Mouse (Mus musculus) liver, embryonic 16.5 days (tissue): ENCODE data around the gene Trp53bp1. TPM values are rescaled to one million over a fixed set of nuclear protein-coding genes. Genes with fewer than 3 reads are reported as not detected.
A peak's percentile ranks its signal among the peaks of the same experiment; 100 is the strongest.

Experiments
- ATAC-seq: fragments of 200-750 bp; cut with Nextera tagmentation; 2 replicates; pipeline ENCODE4 v1.8.0; 2017; ENCODE audit warnings: low read depth, mild to moderate bottlenecking, moderate number of reproducible peaks, moderate library complexity
- H3K27ac ChIP-seq: fragments of 300-500 bp; sonication (generic); 2 replicates; pipeline ENCODE4 v1.5.1; 2014; ENCODE audit warnings: mild to moderate bottlenecking, low read length
- H3K27me3 ChIP-seq: fragments of 300-500 bp; sonication (generic); 2 replicates; pipeline ENCODE4 v1.6.1; 2014; ENCODE audit warnings: low read depth, low read length, mixed read lengths; ENCODE audit not compliant: control insufficient read depth, insufficient read depth
- H3K36me3 ChIP-seq: fragments of 300-500 bp; sonication (generic); 2 replicates; pipeline ENCODE4 v1.6.1; 2014; ENCODE audit warnings: mild to moderate bottlenecking; ENCODE audit not compliant: control insufficient read depth, insufficient read depth
- H3K4me1 ChIP-seq: fragments of 300-500 bp; sonication (generic); 2 replicates; pipeline ENCODE4 v1.6.1; 2014; ENCODE audit warnings: low read depth, low read length, mixed read lengths; ENCODE audit not compliant: control insufficient read depth
- H3K4me2 ChIP-seq: fragments of 300-500 bp; sonication (generic); 2 replicates; pipeline ENCODE4 v1.6.1; 2014; ENCODE audit warnings: low read depth, low read length, mixed read lengths
- H3K4me3 ChIP-seq: fragments of 300-500 bp; sonication (generic); 2 replicates; pipeline ENCODE4 v1.5.1; 2014; ENCODE audit warnings: low read depth, mild to moderate bottlenecking, low read length
- H3K9ac ChIP-seq: fragments of 300-500 bp; sonication (generic); 2 replicates; pipeline ENCODE4 v1.6.1; 2014; ENCODE audit warnings: low read depth, low read length
- H3K9me3 ChIP-seq: fragments of 300-500 bp; sonication (generic); replicated peaks from 2 replicates; pipeline ENCODE4 v1.6.1; 2016; ENCODE audit warnings: low read length; ENCODE audit not compliant: control insufficient read depth
- WGBS: fragments of 180-500 bp; shearing (Covaris S2); extraction: QIAGEN DNeasy Blood & Tissue Kit; methylation state at CpG from one replicate; pipeline ENCODE4 v1.1.7; 2014; ENCODE audit not compliant: insufficient replicate concordance; 5-methylcytosine and 5-hydroxymethylcytosine counted together
- polyA plus RNA-seq: library from polyadenylated mRNA; unstranded; fragments of >200 nt; fragmentation: Nextera tagmentation; extraction: Ambion mirVana; gene quantifications from 2 replicates; pipeline ENCODE4 v1.2.1, GENCODE M21; 2015

Gene Trp53bp1
- polyA plus RNA-seq, 1 experiment from 2014 or later = 18.9 TPM

DNA sequence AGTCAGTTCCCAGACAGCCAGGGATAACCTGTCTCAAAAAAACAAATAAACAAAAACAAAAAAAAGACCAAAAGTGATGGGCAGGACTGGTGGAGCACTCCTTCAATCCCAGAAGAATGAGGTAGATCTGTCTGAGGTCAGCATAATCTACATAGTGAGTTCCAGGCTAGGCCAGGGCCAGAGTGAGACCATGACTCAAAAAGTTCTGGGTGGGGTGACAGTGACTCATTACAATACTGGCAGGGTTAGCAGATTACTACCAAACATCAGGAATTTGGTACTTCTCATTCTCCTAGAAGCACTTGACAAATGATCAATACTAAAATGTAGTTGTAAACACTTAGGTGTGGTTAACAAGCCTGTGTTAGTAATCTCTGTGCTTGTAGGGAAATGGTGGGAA, 51.2 kb downstream of the Trp53bp1 start:
- H3K27me3 ChIP-seq = no peaks in the 10 kb centered on the region
- H3K9me3 ChIP-seq = no peaks in the 10 kb centered on the region
- H3K4me2 ChIP-seq = no peak overlapping the region
- no peak for ATAC-seq
- peaks cover 13% of the 10 kb centered on the region for H3K36me3 ChIP-seq
- no peak overlapping the region for H3K9ac ChIP-seq
- no peak overlapping the region for H3K27ac ChIP-seq
- H3K4me1 ChIP-seq = no peaks in the 10 kb centered on the region
- no peak overlapping the region for H3K4me3 ChIP-seq

DNA sequence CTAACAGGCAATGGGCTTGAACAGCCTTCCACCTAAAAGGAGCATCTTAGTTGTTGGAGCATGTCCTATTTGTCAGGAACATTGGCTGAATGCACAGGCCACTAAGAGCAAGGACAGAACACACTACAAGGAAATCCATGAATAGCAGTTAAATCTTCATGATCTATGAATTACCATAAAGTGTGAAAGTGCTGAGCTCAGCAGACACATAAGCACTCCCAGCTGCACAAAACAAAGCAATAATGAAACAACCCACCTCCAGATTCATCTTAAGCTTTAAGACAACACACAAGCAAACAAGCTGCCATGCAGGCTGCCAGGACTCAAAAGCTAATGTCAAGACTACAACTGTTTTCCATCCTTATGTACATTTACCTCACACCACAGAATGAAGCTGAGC, 52.0 kb downstream of the Trp53bp1 start:
- H3K9me3 ChIP-seq = no peaks in the 10 kb centered on the region
- H3K4me2 ChIP-seq = no peak overlapping the region
- H3K4me1 ChIP-seq = no peaks in the 10 kb centered on the region
- H3K27me3 ChIP-seq = no peaks in the 10 kb centered on the region
- no peak for ATAC-seq
- no peak overlapping the region for H3K9ac ChIP-seq
- no peak overlapping the region for H3K4me3 ChIP-seq
- H3K27ac ChIP-seq = no peak overlapping the region
- H3K36me3 ChIP-seq = peaks cover 15% of the 10 kb centered on the region

DNA sequence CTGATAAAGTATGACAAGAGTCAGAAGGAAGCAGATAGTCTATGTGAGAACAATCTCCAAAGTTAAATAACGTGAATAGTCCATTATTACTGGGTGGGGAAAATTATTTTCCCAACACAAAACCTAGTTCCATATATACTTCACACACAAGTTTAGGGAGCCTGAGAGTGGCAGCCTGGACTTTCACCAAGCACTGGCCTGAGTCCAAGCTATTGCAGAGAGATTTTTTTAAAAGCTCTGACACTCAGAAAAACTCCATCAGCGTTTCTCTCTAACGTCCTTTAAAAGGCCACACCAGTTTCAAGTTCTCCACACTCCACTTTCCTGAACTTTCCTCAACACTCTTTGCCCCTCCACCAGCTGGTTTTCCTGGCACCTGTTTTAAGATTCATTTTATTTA, 56.7 kb downstream of the Trp53bp1 start:
- whole genome bisulfite sequencing = 78% methylated on average over 3 of the region's 3 CpGs
- H3K27me3 ChIP-seq = no peaks in the 10 kb centered on the region
- no peak overlapping the region for H3K27ac ChIP-seq
- H3K4me2 ChIP-seq = no peak overlapping the region
- H3K9ac ChIP-seq = no peak overlapping the region
- no peak for ATAC-seq
- no peak overlapping the region for H3K4me3 ChIP-seq
- peaks cover 13% of the 10 kb centered on the region for H3K36me3 ChIP-seq
- no peaks in the 10 kb centered on the region for H3K4me1 ChIP-seq
- H3K9me3 ChIP-seq = no peaks in the 10 kb centered on the region

DNA sequence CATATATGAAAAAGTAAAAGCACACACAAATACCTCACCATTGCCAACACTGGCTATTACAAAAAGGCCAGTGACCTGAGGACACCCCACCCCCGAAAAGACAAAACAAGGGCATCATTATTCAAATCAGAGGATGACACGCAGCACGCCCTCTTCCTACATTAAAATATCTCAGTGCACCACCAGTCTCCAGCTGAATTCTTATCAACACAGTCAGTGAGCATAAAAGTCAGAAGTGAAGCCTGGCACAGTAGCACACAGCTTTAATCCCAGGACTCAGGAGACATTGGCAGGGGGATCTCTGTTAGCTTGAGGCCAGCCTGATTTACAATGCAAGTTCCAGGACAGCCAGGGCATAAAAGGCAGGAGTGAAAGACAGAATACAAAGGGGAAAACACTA, 64.7 kb downstream of the Trp53bp1 start:
- no peaks in the 10 kb centered on the region for H3K27me3 ChIP-seq
- 0 out of 2 replicates have a peak, but pooled peaks have one; percentile 35 for ATAC-seq
- H3K9me3 ChIP-seq = no peaks in the 10 kb centered on the region
- WGBS = 46% methylated on average over 3 of the region's 3 CpGs
- H3K9ac ChIP-seq = no peak overlapping the region
- H3K27ac ChIP-seq = no peak overlapping the region
- no peak overlapping the region for H3K4me3 ChIP-seq
- H3K4me2 ChIP-seq = no peak overlapping the region
- H3K36me3 ChIP-seq = peaks cover 22% of the 10 kb centered on the region
- H3K4me1 ChIP-seq = no peaks in the 10 kb centered on the region; the same call in 1 of the 2 replicates

DNA sequence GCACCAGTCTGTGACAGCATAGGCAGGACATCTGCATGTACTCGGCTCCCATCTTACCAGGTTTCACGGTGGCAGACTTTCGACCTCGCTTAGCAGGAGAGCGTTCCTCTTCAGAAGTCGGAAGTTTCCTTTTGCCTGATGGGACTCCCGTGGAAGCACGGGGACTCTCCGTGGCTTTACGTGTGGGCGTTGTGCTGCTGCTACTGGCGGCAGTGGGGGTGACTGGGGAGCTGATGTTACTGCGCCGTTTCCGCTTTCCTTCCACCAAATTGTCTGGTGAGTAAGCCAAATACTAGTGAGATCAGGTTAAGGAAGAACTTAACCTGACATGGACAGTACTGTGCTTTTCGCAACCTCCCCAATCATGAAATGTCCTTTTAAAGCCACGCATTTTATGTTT, 66.9 kb downstream of the Trp53bp1 start:
- no peak overlapping the region for H3K9ac ChIP-seq
- H3K4me3 ChIP-seq = no peak overlapping the region
- H3K4me2 ChIP-seq = no peak overlapping the region
- no peak overlapping the region for H3K27ac ChIP-seq
- ATAC-seq = no peak
- peaks cover 27% of the 10 kb centered on the region for H3K36me3 ChIP-seq
- H3K4me1 ChIP-seq = no peaks in the 10 kb centered on the region; the same call in 1 of the 2 replicates
- no peaks in the 10 kb centered on the region for H3K9me3 ChIP-seq
- H3K27me3 ChIP-seq = no peaks in the 10 kb centered on the region
- 85% methylated on average over 17 of the region's 17 CpGs for WGBS

DNA sequence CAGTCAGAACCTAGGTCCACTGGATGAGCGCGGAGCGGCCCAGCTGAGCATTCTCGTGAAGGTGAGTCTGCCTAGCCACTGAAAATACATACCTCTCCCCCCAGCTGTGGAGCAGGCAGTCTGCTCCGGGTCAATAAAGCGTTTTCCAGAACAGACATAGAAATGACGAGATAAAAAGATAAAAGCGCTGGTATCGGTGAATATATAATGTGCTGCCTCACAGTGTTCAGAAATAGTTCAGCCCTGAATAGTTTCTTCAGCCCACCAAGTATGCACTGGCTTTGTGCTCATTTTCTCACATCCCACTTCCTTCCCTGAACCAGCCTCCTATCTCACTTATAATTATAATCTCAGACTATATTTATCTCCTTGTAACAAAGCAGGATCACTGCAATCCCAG, 75.7 kb downstream of the Trp53bp1 start:
- Histone ChIP-seq H3K4me1 (no peaks in the 10 kb centered on the region), H3K36me3 (peaks cover 70% of the 10 kb centered on the region), H3K27me3 (no peaks in the 10 kb centered on the region), H3K4me2 (no peak overlapping the region), H3K27ac (no peak overlapping the region), H3K9ac (no peak overlapping the region), H3K9me3 (no peaks in the 10 kb centered on the region), H3K4me3 (no peak overlapping the region)
- ATAC-seq = no peak
- WGBS = 83% methylated on average over 9 of the region's 9 CpGs

DNA sequence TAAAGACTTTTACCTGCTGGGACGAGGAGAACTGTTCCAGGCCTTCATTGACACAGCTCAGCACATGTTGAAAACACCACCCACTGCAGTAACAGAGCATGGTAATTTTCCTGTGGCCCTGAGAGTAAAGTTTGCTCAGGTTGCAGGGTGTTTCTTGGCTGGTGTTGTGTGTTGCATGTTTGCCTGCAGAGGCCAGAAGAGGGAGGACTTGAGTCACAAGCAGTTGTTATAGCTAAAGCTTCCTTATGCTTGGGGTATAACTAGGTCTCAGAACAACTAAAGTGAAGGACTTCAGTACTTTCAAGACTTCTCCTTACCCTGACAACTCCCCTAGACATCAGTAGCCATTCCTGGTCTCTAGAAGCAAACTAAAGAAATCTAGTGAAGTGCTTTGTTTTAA, 82.7 kb downstream of the Trp53bp1 start:
- WGBS = 67% methylated on average over 1 of the region's 1 CpGs
- ATAC-seq = no peak
- peaks cover 49% of the 10 kb centered on the region for H3K36me3 ChIP-seq

DNA sequence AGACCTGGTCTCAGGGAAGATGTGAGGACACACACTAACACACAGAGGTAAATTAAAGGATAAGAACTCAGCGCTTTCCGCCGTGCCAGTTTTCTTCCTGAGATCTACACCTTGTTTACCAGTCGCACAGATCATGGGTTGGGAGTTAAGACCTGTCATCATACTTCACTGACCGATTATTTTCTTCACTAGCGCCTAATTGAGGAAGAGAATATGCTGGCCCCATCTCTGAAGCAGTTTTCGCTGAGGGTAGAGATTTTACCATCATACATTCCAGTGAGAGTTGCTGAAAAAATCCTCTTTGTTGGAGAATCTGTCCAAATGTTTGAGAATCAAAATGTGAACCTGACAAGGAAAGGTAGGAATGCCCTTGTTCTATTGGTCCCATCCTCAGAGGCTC, 87.1 kb downstream of the Trp53bp1 start:
- Histone ChIP-seq H3K36me3 (peaks cover 33% of the 10 kb centered on the region), H3K9ac (no peak overlapping the region), H3K27me3 (no peaks in the 10 kb centered on the region), H3K4me3 (no peak overlapping the region), H3K4me2 (no peak overlapping the region), H3K27ac (no peak overlapping the region), H3K9me3 (no peaks in the 10 kb centered on the region), H3K4me1 (no peaks in the 10 kb centered on the region)
- WGBS = 88% methylated on average over 7 of the region's 7 CpGs
- no peak for ATAC-seq

More for the DNA sequence above, 82.7 kb downstream of the Trp53bp1 start:
- no peaks in the 10 kb centered on the region for H3K4me1 ChIP-seq
- no peaks in the 10 kb centered on the region for H3K9me3 ChIP-seq
- no peak overlapping the region for H3K4me3 ChIP-seq
- no peak overlapping the region for H3K9ac ChIP-seq
- no peak overlapping the region for H3K4me2 ChIP-seq
- no peaks in the 10 kb centered on the region for H3K27me3 ChIP-seq
- no peak overlapping the region for H3K27ac ChIP-seq

DNA sequence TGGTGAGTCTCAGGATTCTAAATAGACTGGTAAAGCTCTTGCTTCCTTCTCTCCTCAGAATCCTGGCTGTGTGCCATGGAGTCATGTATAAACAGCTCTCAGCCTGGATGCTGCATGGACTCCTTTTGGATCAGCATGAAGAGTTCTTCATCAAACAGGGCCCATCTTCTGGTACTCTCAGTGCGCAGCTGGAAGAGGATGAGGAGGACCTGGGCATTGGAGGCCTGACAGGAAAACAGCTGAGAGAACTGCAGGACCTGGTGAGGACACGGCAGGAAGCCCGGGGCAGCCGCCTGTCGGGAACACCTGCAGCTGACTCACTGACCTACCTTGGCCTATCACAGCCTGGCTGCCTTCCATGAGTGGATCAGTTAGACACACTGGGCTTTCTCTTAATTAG, 87.8 kb downstream of the Trp53bp1 start:
- no peak overlapping the region for H3K4me3 ChIP-seq
- 84% methylated on average over 5 of the region's 5 CpGs for WGBS
- H3K4me2 ChIP-seq = no peak overlapping the region
- no peaks in the 10 kb centered on the region for H3K4me1 ChIP-seq
- H3K27ac ChIP-seq = no peak overlapping the region
- H3K27me3 ChIP-seq = no peaks in the 10 kb centered on the region
- no peak overlapping the region for H3K9ac ChIP-seq
- ATAC-seq = no peak
- H3K9me3 ChIP-seq = no peaks in the 10 kb centered on the region
- peaks cover 31% of the 10 kb centered on the region for H3K36me3 ChIP-seq
